11 mouse cellular contexts compared by ENCODE assay signal in genomic region chr7:27560291-27560887, GRCm38 (mm10). TPM values are rescaled to one million over a fixed set of nuclear protein-coding genes. Genes with fewer than 3 reads are reported as not detected.
DNase-seq lines count a peak whose midpoint lies in the region; ATAC-seq and TF ChIP-seq lines count a peak whose summit lies in the region.
"Had no signal": no experiment of that assay in that cellular context is flagged by ENCODE, and none has a peak within 500 bp of the region (broad histone marks: within the 10 kb centered on the region; RNA-seq: fewer than 3 reads in every experiment).

No protein-coding gene starts in this region.

- DNase-seq in neural tube, embryonic 10.5 days (ENCODE audit: extremely low spot score, low spot score): peak; percentile 16
- DNase-seq in gastrocnemius, postnatal 25 days: peak; percentile 85
- peak; percentile 75 to 81 for DNase-seq in heart, postnatal 10 days
- DNase-seq in stomach, postnatal 0 days (ENCODE audit: low spot score): no peak
- no peak for DNase-seq in right cerebral cortex, postnatal 4 days
- DNase-seq: kidney, postnatal 10 days; retina, postnatal 1 day had no signal

- no peaks in the 10 kb centered on the region for H3K9me3 ChIP-seq in neural tube, embryonic 15.5 days (replicated peaks)
- H3K9me3 ChIP-seq in stomach, postnatal 0 days (ENCODE audit: control insufficient read depth, low read length): no peaks in the 10 kb centered on the region
- no peaks in the 10 kb centered on the region for H3K9me3 ChIP-seq in forebrain, embryonic 12.5 days
- H3K9me3 ChIP-seq: forebrain, embryonic 13.5 days; hindbrain, embryonic 12.5 days had no signal

- intact Hi-C loops in heart, postnatal 10 days (cut with DNase I): no loop called here

- H3K4me3 ChIP-seq in neural tube, embryonic 15.5 days (replicated peaks): no peak overlapping the region
- H3K4me3 ChIP-seq in stomach, postnatal 0 days (ENCODE audit: low read depth, low read length): no peak overlapping the region
- H3K4me3 ChIP-seq in forebrain, embryonic 12.5 days (replicated peaks): no peak overlapping the region
- H3K4me3 ChIP-seq: forebrain, embryonic 13.5 days; hindbrain, embryonic 12.5 days had no signal

- no peak overlapping the region for H3K9ac ChIP-seq in neural tube, embryonic 15.5 days (replicated peaks)
- peak overlapping the region; percentile 18; the same call in 1 of the 2 replicates for H3K9ac ChIP-seq in stomach, postnatal 0 days (ENCODE audit: low read length)
- no peak overlapping the region for H3K9ac ChIP-seq in forebrain, embryonic 12.5 days
- H3K9ac ChIP-seq: forebrain, embryonic 13.5 days; hindbrain, embryonic 12.5 days had no signal

- H3K27ac ChIP-seq in neural tube, embryonic 15.5 days (replicated peaks): no peak overlapping the region
- H3K27ac ChIP-seq in stomach, postnatal 0 days (replicated peaks): peak overlapping the region; percentile 24; the same call in 1 of the 2 replicates
- H3K27ac ChIP-seq in forebrain, embryonic 12.5 days: no peak overlapping the region
- H3K27ac ChIP-seq: forebrain, embryonic 13.5 days; hindbrain, embryonic 12.5 days had no signal

- H3K4me1 ChIP-seq in neural tube, embryonic 15.5 days: 0 out of 2 replicates have a peak, but pooled peaks cover 8% of the 10 kb centered on the region
- H3K4me1 ChIP-seq in stomach, postnatal 0 days (replicated peaks; ENCODE audit: control insufficient read depth, insufficient read depth): no peaks in the 10 kb centered on the region
- H3K4me1 ChIP-seq in forebrain, embryonic 12.5 days: no peaks in the 10 kb centered on the region
- H3K4me1 ChIP-seq: forebrain, embryonic 13.5 days had no signal

- no peak for TF ChIP-seq CTCF in stomach, postnatal 0 days (IDR thresholded peaks at IDR 0.05; ENCODE audit: low read depth)

- TF ChIP-seq EP300 in stomach, postnatal 0 days (optimal IDR thresholded peaks at IDR 0.05): no peak

- 80% methylated on average over 8 of the region's 8 CpGs for WGBS in neural tube, embryonic 15.5 days
- 47% methylated on average over 8 of the region's 8 CpGs for WGBS in stomach, postnatal 0 days
- 84% methylated on average over 8 of the region's 8 CpGs for WGBS in forebrain, embryonic 12.5 days

- no peak for ATAC-seq in neural tube, embryonic 15.5 days (ENCODE audit: low FRiP score)
- peak; percentile 12; the same call in 1 of the 2 replicates for ATAC-seq in stomach, postnatal 0 days (ENCODE audit: low FRiP score, low TSS enrichment)
- no peak for ATAC-seq in forebrain, embryonic 12.5 days (ENCODE audit: low FRiP score)
- ATAC-seq: forebrain, embryonic 13.5 days had no signal

- H3K36me3 ChIP-seq in neural tube, embryonic 15.5 days: peaks cover 66% of the 10 kb centered on the region
- H3K36me3 ChIP-seq in stomach, postnatal 0 days (ENCODE audit: control insufficient read depth, insufficient read depth, low read length): peaks cover 13% of the 10 kb centered on the region
- peaks cover 70% of the 10 kb centered on the region for H3K36me3 ChIP-seq in forebrain, embryonic 12.5 days (replicated peaks)

- H3K4me2 ChIP-seq in neural tube, embryonic 15.5 days: no peak overlapping the region
- H3K4me2 ChIP-seq in stomach, postnatal 0 days (replicated peaks; ENCODE audit: low read depth): no peak overlapping the region
- no peak overlapping the region for H3K4me2 ChIP-seq in forebrain, embryonic 12.5 days
- H3K4me2 ChIP-seq: forebrain, embryonic 13.5 days; hindbrain, embryonic 12.5 days had no signal

- H3K27me3 ChIP-seq in neural tube, embryonic 15.5 days (replicated peaks): no peaks in the 10 kb centered on the region
- no peaks in the 10 kb centered on the region for H3K27me3 ChIP-seq in stomach, postnatal 0 days (ENCODE audit: control insufficient read depth, insufficient read depth, low read length)
- no peaks in the 10 kb centered on the region for H3K27me3 ChIP-seq in forebrain, embryonic 12.5 days
- H3K27me3 ChIP-seq: forebrain, embryonic 13.5 days; hindbrain, embryonic 12.5 days had no signal

RNA-seq across cellular contexts. Expression of gene 2310022A10Rik, which starts 7.4 kb away (rescaled TPM):
- polyA plus RNA-seq in neural tube, embryonic 15.5 days (2015; fragmentation: Nextera tagmentation; extraction: Ambion mirVana): 32.6 and 33.9 TPM in 2 replicates
- total RNA-seq in gastrocnemius, postnatal 25 days (2021): 100 to 1,000 TPM in 1 of 2 experiments, 10 to 100 TPM in 1; 88.3 to 110 TPM
- total RNA-seq in heart, postnatal 10 days (2021): 10 to 100 TPM; 60.3 to 65.0 TPM
- 11.4 TPM in 2 replicates for polyA plus RNA-seq in stomach, postnatal 0 days (2015; fragmentation: Nextera tagmentation; extraction: Ambion mirVana)
- polyA plus RNA-seq in forebrain, embryonic 12.5 days (2016; fragmentation: Nextera tagmentation; extraction: Ambion mirVana): 38.7 and 39.6 TPM in 2 replicates

RNA-seq across cellular contexts. Expression of gene Pld3, which starts 7.4 kb away (rescaled TPM):
- 187 and 191 TPM in 2 replicates for polyA plus RNA-seq in neural tube, embryonic 15.5 days (2015; fragmentation: Nextera tagmentation; extraction: Ambion mirVana)
- total RNA-seq in gastrocnemius, postnatal 25 days (2021): 10 to 100 TPM; 14.9 to 15.0 TPM
- total RNA-seq in heart, postnatal 10 days (2021): 10 to 100 TPM; 32.5 to 35.1 TPM
- polyA plus RNA-seq in stomach, postnatal 0 days (2015; fragmentation: Nextera tagmentation; extraction: Ambion mirVana): 117 and 128 TPM in 2 replicates
- 58.1 and 58.2 TPM in 2 replicates for polyA plus RNA-seq in forebrain, embryonic 12.5 days (2016; fragmentation: Nextera tagmentation; extraction: Ambion mirVana)

RNA-seq across cellular contexts. Expression of gene Akt2, which starts 31.0 kb away (rescaled TPM):
- 52.0 and 59.7 TPM in 2 replicates for polyA plus RNA-seq in neural tube, embryonic 15.5 days (2015; fragmentation: Nextera tagmentation; extraction: Ambion mirVana)
- total RNA-seq in gastrocnemius, postnatal 25 days (2021): 100 to 1,000 TPM; 135 to 147 TPM
- total RNA-seq in heart, postnatal 10 days (2021): 100 to 1,000 TPM; 171 to 174 TPM
- 42.6 and 46.5 TPM in 2 replicates for polyA plus RNA-seq in stomach, postnatal 0 days (2015; fragmentation: Nextera tagmentation; extraction: Ambion mirVana)
- polyA plus RNA-seq in forebrain, embryonic 12.5 days (2016; fragmentation: Nextera tagmentation; extraction: Ambion mirVana): 81.2 and 84.6 TPM in 2 replicates

RNA-seq across cellular contexts. Expression of gene Hipk4, which starts 37.3 kb away (rescaled TPM):
- 1.5 and 2.1 TPM in 2 replicates for polyA plus RNA-seq in neural tube, embryonic 15.5 days (2015; fragmentation: Nextera tagmentation; extraction: Ambion mirVana)
- under 1 TPM; 0.13 to 0.18 TPM for total RNA-seq in gastrocnemius, postnatal 25 days (2021)
- total RNA-seq in heart, postnatal 10 days (2021): under 1 TPM; 0.31 to 0.55 TPM
- 0.23 and 0.39 TPM in 2 replicates for polyA plus RNA-seq in stomach, postnatal 0 days (2015; fragmentation: Nextera tagmentation; extraction: Ambion mirVana)
- 0.26 and 0.57 TPM in 2 replicates for polyA plus RNA-seq in forebrain, embryonic 12.5 days (2016; fragmentation: Nextera tagmentation; extraction: Ambion mirVana)

Comparison
In these comparisons a context has a peak if more than half of its experiments do, and no peak if none do; other contexts are left out.
1. DNase-seq: peak in neural tube, embryonic 10.5 days (single experiment), gastrocnemius, postnatal 25 days (single experiment) and heart, postnatal 10 days (2 of 2); none in stomach, postnatal 0 days (single experiment) and right cerebral cortex, postnatal 4 days (single experiment).